ENCODE assay signal across 27 mouse cellular contexts in the genomic region with DNA sequence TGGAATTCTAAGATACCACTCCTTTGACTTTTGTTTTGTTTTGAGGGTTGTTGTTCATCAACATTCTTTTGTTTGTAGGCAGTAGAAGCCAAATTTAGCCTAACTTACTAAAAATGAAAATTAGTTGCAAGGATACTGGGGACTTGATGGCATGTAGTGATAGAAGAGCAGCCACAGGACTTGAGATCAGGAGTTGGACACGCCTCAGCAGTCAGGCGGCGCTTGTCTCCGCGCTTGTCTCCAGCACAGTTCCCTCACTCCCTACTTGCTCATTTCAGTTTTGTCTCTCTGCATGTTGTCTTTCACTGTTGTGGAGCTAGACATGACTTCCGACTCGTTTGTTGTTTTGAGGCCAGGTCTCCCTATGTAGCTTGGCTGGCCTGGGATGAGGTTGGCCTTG. TPM values are rescaled to one million over a fixed set of nuclear protein-coding genes. Genes with fewer than 3 reads are reported as not detected.
DNase-seq lines count a peak whose midpoint lies in the region; ATAC-seq and TF ChIP-seq lines count a peak whose summit lies in the region.
"Had no signal": no experiment of that assay in that cellular context is flagged by ENCODE, and none has a peak within 500 bp of the region (broad histone marks: within the 10 kb centered on the region; RNA-seq: fewer than 3 reads in every experiment).

No protein-coding gene starts in this region.

- H3K4me1 ChIP-seq in CH12.LX (ENCODE audit: control insufficient read depth in 1 of 2, insufficient read depth in 2 of 2): peaks cover 24 to 80% of the 10 kb centered on the region in 2 experiments
- H3K4me1 ChIP-seq in G1E (ENCODE audit: insufficient read depth, low read depth, low read length): peaks cover 65% of the 10 kb centered on the region
- peaks cover 68% of the 10 kb centered on the region for H3K4me1 ChIP-seq in liver, embryonic 15.5 days (replicated peaks)
- H3K4me1 ChIP-seq: forebrain, embryonic 10.5 days; heart, embryonic 13.5 days; kidney, embryonic 15.5 days; limb, embryonic 13.5 days; midbrain, embryonic 12.5 days; neural tube, embryonic 13.5 days; stomach, embryonic 15.5 days had no signal

- ATAC-seq in G1E (ENCODE audit: extremely low read depth, insufficient number of reproducible peaks, low FRiP score, poor library complexity, severe bottlenecking): no peak
- ATAC-seq in erythroid progenitor cell, adult 5-6 weeks (replicated peaks; ENCODE audit: low FRiP score, poor library complexity, severe bottlenecking): peak; percentile 86
- ATAC-seq in liver, embryonic 15.5 days (ENCODE audit: insufficient read depth): no peak
- ATAC-seq: forebrain, embryonic 15.5 days had no signal

- in situ Hi-C loops in CH12.LX (cut with MboI; ENCODE audit: low pct_ligation_motif_present, low pct_unique_long_range_greater_than_20kb, low sequenced_read_pairs): no loop called here

- dilution Hi-C loops in CH12.LX (cut with MboI; ENCODE audit: extremely low pct_ligation_motif_present, extremely low pct_unique_long_range_greater_than_20kb, low sequenced_read_pairs): no loop called here

- no peak for TF ChIP-seq EP300 in CH12.LX (IDR thresholded peaks at IDR 0.05; ENCODE audit: low read length)

- H3K4me2 ChIP-seq in CH12.LX (ENCODE audit: insufficient read depth, low read depth, poor library complexity, severe bottlenecking): peak overlapping the region; percentile 41
- H3K4me2 ChIP-seq in liver, embryonic 15.5 days: peak overlapping the region; percentile 29
- H3K4me2 ChIP-seq: forebrain, embryonic 15.5 days; heart, embryonic 13.5 days; hindbrain, embryonic 14.5 days; kidney, embryonic 15.5 days; limb, embryonic 13.5 days; midbrain, embryonic 12.5 days; neural tube, embryonic 13.5 days; stomach, embryonic 15.5 days had no signal

- H3K9me3 ChIP-seq in CH12.LX (replicated peaks; ENCODE audit: low read length): no peaks in the 10 kb centered on the region
- no peaks in the 10 kb centered on the region for H3K9me3 ChIP-seq in G1E (replicated peaks)
- H3K9me3 ChIP-seq in liver, embryonic 15.5 days (replicated peaks): no peaks in the 10 kb centered on the region
- H3K9me3 ChIP-seq: forebrain, embryonic 10.5 days; forebrain, embryonic 15.5 days; heart, embryonic 13.5 days; kidney, embryonic 15.5 days; limb, embryonic 13.5 days; midbrain, embryonic 12.5 days; neural tube, embryonic 13.5 days; stomach, embryonic 15.5 days had no signal

- H3K27me3 ChIP-seq in CH12.LX (replicated peaks) (no peaks in the 10 kb centered on the region), G1E (ENCODE audit: insufficient read depth, low read length) (no peaks in the 10 kb centered on the region)
- no peaks in the 10 kb centered on the region for H3K27me3 ChIP-seq in liver, embryonic 15.5 days
- H3K27me3 ChIP-seq: forebrain, embryonic 15.5 days; heart, embryonic 13.5 days; kidney, embryonic 15.5 days; limb, embryonic 13.5 days; midbrain, embryonic 12.5 days; neural tube, embryonic 13.5 days; stomach, embryonic 15.5 days had no signal

- 59% methylated on average over 7 of the region's 7 CpGs for WGBS in liver, embryonic 15.5 days (ENCODE audit: insufficient replicate concordance)

- no peak for TF ChIP-seq POLR2A in CH12.LX (IDR thresholded peaks at IDR 0.05; ENCODE audit: low read depth, low read length)

- peak; percentile 35 for DNase-seq in CH12.LX (ENCODE audit: extremely low read depth)
- no peak for DNase-seq in G1E (ENCODE audit: low spot score)
- no peak for DNase-seq in B cell, adult 2 months
- no peak for DNase-seq in cerebellum, adult 9-11 months
- no peak for DNase-seq in spleen, postnatal 36 days (ENCODE audit: low spot score in 2 of 2)
- no peak for DNase-seq in layer of hippocampus, adult 9-10 months (ENCODE audit: low spot score)
- DNase-seq: adrenal gland, postnatal 25 days; gastrocnemius, adult 2 months; heart, adult 2 months; heart, postnatal 10 days; kidney, adult 11 months; kidney, postnatal 25 days; layer of hippocampus, postnatal 36 days; lung, adult 2 months; lung, postnatal 10 days had no signal

- no peak for TF ChIP-seq RAD21 in CH12.LX (IDR thresholded peaks at IDR 0.05; ENCODE audit: low read depth, low read length)

- H3K79me2 ChIP-seq in CH12.LX (replicated peaks; ENCODE audit: control insufficient read depth, extremely low read depth, insufficient read depth, poor library complexity, severe bottlenecking): peaks cover 82% of the 10 kb centered on the region

- H3K36me3 ChIP-seq in CH12.LX (replicated peaks in 1 of 2; ENCODE audit: control insufficient read depth in 1 of 2, insufficient read depth in 1 of 2, low read length in 1 of 2) (peaks cover 3 to 37% of the 10 kb centered on the region in 2 experiments), G1E (replicated peaks) (peaks cover 33% of the 10 kb centered on the region)
- H3K36me3 ChIP-seq in liver, embryonic 15.5 days (replicated peaks): peaks cover 23% of the 10 kb centered on the region
- H3K36me3 ChIP-seq: forebrain, embryonic 10.5 days; forebrain, embryonic 15.5 days; heart, embryonic 13.5 days; kidney, embryonic 15.5 days; limb, embryonic 13.5 days; midbrain, embryonic 12.5 days; neural tube, embryonic 13.5 days; stomach, embryonic 15.5 days had no signal

- peak overlapping the region; percentile 4; the same call in 1 of the 2 replicates for H3K9ac ChIP-seq in CH12.LX (ENCODE audit: insufficient read depth, low read depth)
- no peak overlapping the region for H3K9ac ChIP-seq in liver, embryonic 15.5 days
- H3K9ac ChIP-seq: forebrain, embryonic 15.5 days; heart, embryonic 13.5 days; hindbrain, embryonic 14.5 days; kidney, embryonic 15.5 days; limb, embryonic 13.5 days; midbrain, embryonic 12.5 days; neural tube, embryonic 13.5 days; stomach, embryonic 15.5 days had no signal

- peak overlapping the region in 1 of 3 experiments; percentile 10 for H3K4me3 ChIP-seq in CH12.LX (replicated peaks in 1 of 3; ENCODE audit: low read depth in 2 of 3, low read length in 2 of 3, poor library complexity in 1 of 3)
- H3K4me3 ChIP-seq in G1E (ENCODE audit: low read depth, low read length): peak overlapping the region; percentile 49; the same call in 1 of the 2 replicates
- H3K4me3 ChIP-seq in liver, embryonic 15.5 days (replicated peaks): no peak overlapping the region
- H3K4me3 ChIP-seq: forebrain, embryonic 10.5 days; forebrain, embryonic 15.5 days; gastrocnemius, adult 2 months; heart, adult 2 months; heart, embryonic 13.5 days; kidney, embryonic 15.5 days; limb, embryonic 13.5 days; midbrain, embryonic 12.5 days; neural tube, embryonic 13.5 days; stomach, embryonic 15.5 days had no signal

- no peak for TF ChIP-seq CTCF in CH12.LX (conservative IDR thresholded peaks at IDR 0.05 in 1 of 2, IDR thresholded peaks at IDR 0.05 in 1 of 2; ENCODE audit: low read depth in 2 of 2, low read length in 2 of 2)
- no peak for TF ChIP-seq CTCF in G1E (IDR thresholded peaks at IDR 0.05; ENCODE audit: low read depth, low read length)

- H3K27ac ChIP-seq in CH12.LX (ENCODE audit: insufficient read depth, low read depth): peak overlapping the region; percentile 16; the same call in 1 of the 2 replicates
- H3K27ac ChIP-seq in liver, embryonic 15.5 days (replicated peaks): 0 out of 2 replicates have a peak overlapping the region, but pooled peaks have one; percentile 24
- H3K27ac ChIP-seq: forebrain, embryonic 10.5 days; forebrain, embryonic 15.5 days; gastrocnemius, adult 2 months; heart, adult 2 months; heart, embryonic 13.5 days; hindbrain, embryonic 14.5 days; kidney, embryonic 15.5 days; limb, embryonic 13.5 days; macrophage; midbrain, embryonic 12.5 days; neural tube, embryonic 13.5 days; stomach, embryonic 15.5 days had no signal

TF ChIP-seq in CH12.LX, 34 proteins besides CTCF, POLR2A, EP300 and RAD21:
- no peak for TF ChIP-seq ZNF384 (IDR thresholded peaks at IDR 0.05; ENCODE audit: low read depth, low read length)
- no peak for TF ChIP-seq TBP (conservative IDR thresholded peaks at IDR 0.05; ENCODE audit: low read depth, low read length)
- no peak for TF ChIP-seq MAZ (IDR thresholded peaks at IDR 0.05; ENCODE audit: low read depth, low read length)
- TF ChIP-seq ETS1 (conservative IDR thresholded peaks at IDR 0.05; ENCODE audit: low read depth, low read length): no peak
- no peak for TF ChIP-seq RCOR1 (conservative IDR thresholded peaks at IDR 0.05; ENCODE audit: low read depth, low read length)
- no peak for TF ChIP-seq MXI1 (IDR thresholded peaks at IDR 0.05; ENCODE audit: low read depth, low read length)
- TF ChIP-seq MAX (IDR thresholded peaks at IDR 0.05; ENCODE audit: low read length): no peak
- TF ChIP-seq SIN3A (IDR thresholded peaks at IDR 0.05; ENCODE audit: low read length): no peak
- TF ChIP-seq ZKSCAN1 (IDR thresholded peaks at IDR 0.05; ENCODE audit: borderline replicate concordance, low read depth, low read length): no peak
- no peak for TF ChIP-seq MAFK (IDR thresholded peaks at IDR 0.05; ENCODE audit: insufficient replicate concordance, low read length)
- no peak for TF ChIP-seq MEF2A (IDR thresholded peaks at IDR 0.05; ENCODE audit: borderline replicate concordance, low read depth, low read length)
- no peak for TF ChIP-seq E2F4 (IDR thresholded peaks at IDR 0.05; ENCODE audit: insufficient replicate concordance, low read depth, low read length)
- TF ChIP-seq KAT2A (IDR thresholded peaks at IDR 0.05; ENCODE audit: insufficient replicate concordance, low read length): no peak
- TF ChIP-seq POLR2AphosphoS2 (IDR thresholded peaks at IDR 0.05; ENCODE audit: low read depth, low read length): no peak

RNA-seq across cellular contexts. Expression of a gene that starts 11.1 kb away (rescaled TPM):
- total RNA-seq in CH12.LX (2012; rRNA removed) (24.0 and 37.1 TPM in 2 replicates), CH12.LX (2014; rRNA removed) (18.3 and 22.6 TPM in 2 replicates), G1E (2014; fragmentation: Nextera tagmentation) (337 and 417 TPM in 2 replicates), G1E (2017) (71.7 and 81.3 TPM in 2 replicates)
- polyA plus RNA-seq in CH12.LX (2012; ENCODE audit: insufficient read length, low read depth) (35.8 and 41.1 TPM in 2 replicates), G1E (2012) (17.6 and 29.0 TPM in 2 replicates)
- 516 and 530 TPM in 2 replicates for total RNA-seq in erythroid progenitor cell, adult 5-6 weeks (2015; ENCODE audit: low replicate concordance)
- 444 and 512 TPM in 2 replicates for total RNA-seq in erythroid progenitor cell, adult 5-6 weeks (2017; ENCODE audit: low replicate concordance)
- polyA plus RNA-seq in liver, embryonic 15.5 days (2015; fragmentation: Nextera tagmentation; extraction: Ambion mirVana): 34.2 and 41.6 TPM in 2 replicates
